Mouse (Mus musculus): Measurements from ENCODE around the gene Grm1. TPM values are rescaled to one million over a fixed set of nuclear protein-coding genes. Genes with fewer than 3 reads are reported as not detected.
"Not testable (repeated sequence)": the region's sequence is repeated elsewhere in the genome, so short reads cannot be mapped to it uniquely, and the experiment has no call there.

Grm1 gene
- total RNA-seq (2021), result not detected
- polyA plus RNA-seq (2012; rRNA removed), result 0.22 TPM in 1 of 2 replicates, not detected in the other
- long read RNA-seq, result 0 reads

GRCm38 (mm10) chr10:11081611-11082398, at the start of gene Grm1:
TSS of gene Grm1 (minus strand) at chr10:11082356.
- no peak for DNase-seq

GRCm38 (mm10) chr10:11121781-11122180, 39.6 kb upstream of the Grm1 start:
- DNase-seq, result no peak

DNA sequence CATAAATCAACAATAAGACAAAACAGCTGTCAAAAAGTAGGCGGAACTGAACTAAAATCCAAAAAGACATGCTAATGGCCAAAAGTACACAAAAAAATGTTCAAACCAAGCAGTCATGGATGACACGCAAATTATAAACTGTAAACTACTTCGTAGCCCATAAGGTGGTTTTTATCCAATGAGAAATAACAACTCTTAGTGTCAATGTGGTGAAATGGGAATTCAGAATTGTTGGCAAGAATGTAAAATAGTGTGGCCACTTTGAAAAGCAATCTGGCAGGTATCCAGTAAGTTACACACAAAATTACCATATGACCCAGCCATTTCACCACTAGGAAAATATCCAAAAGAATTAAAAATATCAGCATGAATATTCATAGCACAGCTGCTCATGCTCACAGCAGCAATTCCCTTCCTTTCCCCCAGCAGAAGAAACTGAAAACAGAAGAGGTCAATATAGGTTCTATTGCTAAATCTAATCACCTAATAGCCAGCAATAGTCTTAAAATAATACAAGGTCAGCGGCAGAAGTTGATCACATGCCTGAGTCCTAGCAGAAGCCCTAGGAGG, 16.4 kb upstream of the Grm1 start:
- no peak for DNase-seq

GRCm38 (mm10) chr10:11086348-11086747, 4.2 kb upstream of the Grm1 start:
- no peak for DNase-seq

DNA sequence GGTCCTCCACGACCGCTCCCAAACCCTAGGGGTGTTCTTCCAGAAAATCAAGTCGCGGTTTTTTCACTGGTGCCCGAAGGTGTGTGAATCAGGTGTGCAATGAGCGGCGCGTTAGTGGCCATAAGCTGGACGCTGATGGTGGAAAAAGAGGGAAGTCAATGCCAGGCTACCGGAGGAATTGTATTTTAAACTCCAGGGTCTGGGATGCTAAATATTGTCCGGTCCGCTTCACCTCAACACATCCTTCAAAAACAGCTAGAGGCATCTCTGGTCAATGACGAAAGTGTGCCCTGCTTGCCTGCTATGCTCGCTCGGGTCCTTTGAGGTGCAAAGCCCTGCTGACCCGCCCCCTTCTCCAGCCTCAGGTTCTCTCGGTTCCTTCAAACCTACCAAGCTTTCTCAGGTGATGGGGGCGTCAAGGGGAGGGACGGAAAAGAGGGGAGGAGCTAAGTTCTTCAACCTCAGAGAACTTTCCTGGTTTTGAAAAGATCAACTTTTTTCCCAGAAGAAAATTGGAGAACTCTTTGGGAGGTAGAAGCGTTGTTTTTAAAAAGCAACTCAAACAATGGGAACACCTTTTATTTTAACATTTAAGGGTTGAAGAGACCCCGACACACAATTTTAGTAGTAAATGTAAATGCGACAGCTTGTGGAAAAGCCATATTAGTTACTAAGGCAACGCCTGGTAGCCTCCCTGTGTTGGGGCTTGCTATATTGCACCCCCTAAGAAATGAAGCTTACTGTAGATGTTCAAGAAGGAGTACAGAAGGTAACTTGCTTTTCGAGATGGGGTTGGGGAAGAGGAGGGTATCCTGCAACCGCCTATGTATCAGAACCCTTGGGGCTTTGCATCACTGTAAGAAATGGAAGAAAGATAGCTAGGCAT, 1.2 kb downstream of the Grm1 start:
- DNase-seq, result no peak

- DNase-seq, result no peak
These were observed 2.0 kb downstream of the Grm1 start for GRCm38 (mm10) chr10:11080013-11080724.

DNA sequence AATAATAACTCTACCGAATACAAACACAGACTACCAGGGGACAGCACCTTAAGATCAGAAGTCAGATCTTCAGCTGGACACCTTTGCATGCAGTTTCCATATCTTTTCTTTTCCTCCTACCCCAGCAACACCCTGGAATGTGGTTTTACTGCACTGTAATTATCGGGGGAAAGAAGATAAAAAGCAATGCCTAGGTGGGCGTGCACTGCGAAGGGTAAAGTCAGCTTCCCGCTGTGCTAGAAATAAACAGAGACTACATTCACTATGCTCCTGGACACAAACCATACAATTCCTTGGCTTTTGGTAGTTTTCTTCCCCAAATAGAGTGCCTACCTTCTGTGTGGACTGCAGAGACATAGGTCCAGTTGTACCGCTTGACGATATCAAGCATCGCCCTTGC, 2.6 kb downstream of the Grm1 start:
- DNase-seq, result no peak

DNA sequence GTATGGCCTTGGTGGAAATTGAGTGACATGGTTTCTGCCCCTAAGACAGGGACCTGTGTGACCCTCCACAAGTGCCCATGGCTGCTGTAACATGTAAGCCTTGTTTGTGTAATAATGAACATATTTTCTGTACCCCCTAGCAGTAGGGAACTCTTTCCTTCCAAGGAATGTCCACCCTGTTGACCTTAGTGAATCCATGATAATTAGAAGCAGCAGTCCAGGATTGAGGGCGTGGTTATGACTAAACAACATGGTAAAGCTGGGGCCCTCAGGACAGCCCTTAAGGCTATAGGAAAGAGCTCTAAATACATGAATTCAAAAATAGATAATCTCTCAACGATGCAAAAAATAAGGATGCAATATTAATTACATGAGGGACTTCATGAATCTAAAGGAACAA, 17.0 kb downstream of the Grm1 start:
- DNase-seq, result no peak

- no peak for DNase-seq
These were observed 20.7 kb downstream of the Grm1 start for GRCm38 (mm10) chr10:11061318-11062071.

DNA sequence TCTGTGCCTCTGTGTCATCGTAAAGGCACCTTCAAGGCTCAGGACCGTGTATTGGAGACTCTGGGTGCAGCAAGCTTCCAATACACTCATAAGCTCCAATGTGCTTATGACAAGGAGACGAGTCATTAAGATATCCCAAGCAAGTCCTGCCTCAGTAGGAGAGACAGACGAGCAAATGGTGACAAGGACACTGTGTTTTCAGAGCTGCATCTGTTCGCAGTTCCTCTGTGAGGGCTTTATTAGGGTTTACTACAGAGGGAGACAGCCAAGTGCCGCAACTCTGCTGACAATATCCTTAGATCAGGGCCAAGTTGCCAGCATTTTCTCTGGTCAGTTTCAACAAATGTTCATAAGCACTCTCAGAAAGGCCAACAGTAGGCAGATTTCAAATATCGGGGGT, 32.8 kb downstream of the Grm1 start:
- DNase-seq, result no peak

- DNase-seq, result not testable (repeated sequence)
These were observed 36.7 kb downstream of the Grm1 start for GRCm38 (mm10) chr10:11045421-11045820.

GRCm38 (mm10) chr10:11044455-11045106, 37.6 kb downstream of the Grm1 start:
- no peak for DNase-seq

DNA sequence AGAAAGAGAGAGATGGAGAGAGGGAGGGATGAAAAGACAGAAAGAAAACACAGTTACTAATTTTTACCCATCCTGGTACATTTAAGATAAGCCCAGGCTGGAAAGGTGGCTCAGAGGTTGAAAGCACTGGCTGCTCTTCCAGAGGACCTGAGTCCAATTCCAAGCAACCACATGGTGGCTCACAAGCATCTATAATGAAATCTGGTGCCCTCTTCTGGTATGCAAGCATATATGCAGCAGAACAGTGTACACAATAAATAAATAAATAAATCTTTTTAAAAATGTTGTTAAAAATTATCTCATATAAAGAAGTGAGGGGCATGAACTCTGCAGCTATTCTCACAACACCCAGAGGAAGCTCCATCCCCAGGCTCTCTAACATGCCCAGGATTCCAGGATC, 42.8 kb downstream of the Grm1 start:
- no peak for DNase-seq

GRCm38 (mm10) chr10:11032221-11032620, 49.9 kb downstream of the Grm1 start:
- DNase-seq, result no peak

- no peak for DNase-seq
These were observed 56.2 kb downstream of the Grm1 start for GRCm38 (mm10) chr10:11025764-11026518.

- DNase-seq, result no peak
These were observed 63.1 kb downstream of the Grm1 start for GRCm38 (mm10) chr10:11018970-11019531.

DNA sequence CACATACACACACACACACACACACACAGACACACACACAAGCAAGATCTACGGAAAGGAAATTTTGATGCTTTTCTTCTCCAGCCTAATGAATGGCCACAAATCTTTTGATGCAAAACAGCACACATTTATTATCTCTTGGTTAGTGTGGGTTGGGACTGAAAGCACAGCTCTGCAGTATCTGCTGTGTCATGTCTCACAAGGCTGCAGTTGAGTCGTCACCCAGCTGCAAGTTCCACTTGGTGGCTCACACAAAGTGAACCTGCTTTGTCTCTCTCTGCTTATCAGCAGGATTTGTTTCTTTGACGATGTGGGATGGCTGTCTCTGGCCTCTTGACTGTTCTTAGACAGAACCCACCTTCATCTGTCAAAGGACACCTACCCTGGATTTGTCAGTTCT, 68.5 kb downstream of the Grm1 start:
- DNase-seq, result no peak

- no peak for DNase-seq
These were observed 85.4 kb downstream of the Grm1 start for GRCm38 (mm10) chr10:10996766-10997165.

GRCm38 (mm10) chr10:10991708-10992107, 90.4 kb downstream of the Grm1 start:
- DNase-seq, result no peak

DNA sequence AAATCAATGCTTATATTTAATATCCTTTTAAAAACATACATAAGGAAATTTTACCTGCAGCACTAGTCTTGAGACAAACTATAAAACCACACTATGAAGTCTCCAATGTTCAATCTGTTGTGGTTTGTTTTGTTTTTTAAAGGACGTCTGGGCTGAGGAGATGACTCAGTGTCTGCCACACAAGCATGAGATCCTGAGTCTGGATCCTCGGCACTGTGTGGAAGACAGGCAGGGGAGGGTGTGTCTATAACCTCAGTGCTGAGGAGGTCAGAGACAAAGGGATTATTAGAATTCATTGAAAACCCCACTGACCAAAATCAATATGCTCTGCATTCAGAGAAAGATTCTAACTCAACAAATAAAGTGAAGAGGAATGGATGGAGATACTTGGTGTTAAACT, 110.8 kb downstream of the Grm1 start:
- DNase-seq, result no peak

Measured in adrenal gland, adult 2 months (tissue).